Mouse (Mus musculus) megakaryocyte progenitor cell, adult 5-6 weeks (primary cell): ENCODE data around the gene Ing2. TPM values are rescaled to one million over a fixed set of nuclear protein-coding genes. Genes with fewer than 3 reads are reported as not detected.

Experiments
- ATAC-seq: replicated peaks from 2 replicates; pipeline ENCODE4 v1.8.0; 2016; ENCODE audit warnings: mild to moderate bottlenecking, moderate TSS enrichment, inconsistent platforms; ENCODE audit not compliant: poor library complexity
- total RNA-seq, 2 experiments: library from RNA; stranded (forward) in 1 of 2; stranded (reverse) in 1 of 2; fragments of 157-497, 149-512 nt in 1 of 2; fragments of 200-1000 nt in 1 of 2; gene quantifications; 2 replicates each; pipeline versions ENCODE4 v1.2.3 to v1.2.4; 2015 to 2017

The Ing2 gene
- total RNA-seq (2015) (63.3 and 69.1 TPM in 2 replicates), total RNA-seq (2017) (37.1 and 53.2 TPM in 2 replicates)

- peak; percentile 70 for ATAC-seq
Observed at GRCm38 (mm10) chr8:47674777-47675710, at the start of gene Ing2. Gene Ing2 (minus strand): TSS chr8:47675556.

- no peak for ATAC-seq
Observed at GRCm38 (mm10) chr8:47721609-47722008, 46.3 kb upstream of the Ing2 start.

GRCm38 (mm10) chr8:47718641-47719040 lies 43.3 kb upstream of the Ing2 start:
- no peak for ATAC-seq

GRCm38 (mm10) chr8:47713761-47714745 lies 38.7 kb upstream of the Ing2 start, which contains the start of gene Cdkn2aip:
Gene Cdkn2aip (minus strand): TSS chr8:47713932.
- peak; percentile 76 for ATAC-seq

- ATAC-seq = peak; percentile 35
Observed at GRCm38 (mm10) chr8:47713171-47713663, 37.9 kb upstream of the Ing2 start.

GRCm38 (mm10) chr8:47708106-47708505 lies 32.8 kb upstream of the Ing2 start:
- no peak for ATAC-seq

- ATAC-seq = no peak
Observed at GRCm38 (mm10) chr8:47706746-47707145, 31.4 kb upstream of the Ing2 start.

- no peak for ATAC-seq
Observed at GRCm38 (mm10) chr8:47702333-47702732, 27.0 kb upstream of the Ing2 start.

GRCm38 (mm10) chr8:47697696-47698095 lies 22.3 kb upstream of the Ing2 start:
- no peak for ATAC-seq

GRCm38 (mm10) chr8:47695431-47696105 lies 20.2 kb upstream of the Ing2 start:
- no peak for ATAC-seq

GRCm38 (mm10) chr8:47693119-47693518 lies 17.8 kb upstream of the Ing2 start:
- peak; percentile 56 for ATAC-seq

- ATAC-seq = no peak
Observed at GRCm38 (mm10) chr8:47691831-47692230, 16.5 kb upstream of the Ing2 start.

GRCm38 (mm10) chr8:47691303-47691702 lies 15.9 kb upstream of the Ing2 start:
- no peak for ATAC-seq

- ATAC-seq = peak; percentile 62
Observed at GRCm38 (mm10) chr8:47690674-47691078, 15.3 kb upstream of the Ing2 start.

- ATAC-seq = peak; percentile 79
Observed at GRCm38 (mm10) chr8:47689704-47690326, 14.5 kb upstream of the Ing2 start.

- peak; percentile 27; the same call in 1 of the 2 replicates for ATAC-seq
Observed at GRCm38 (mm10) chr8:47684441-47684840, 9.1 kb upstream of the Ing2 start.

GRCm38 (mm10) chr8:47683994-47684393 lies 8.6 kb upstream of the Ing2 start:
- no peak for ATAC-seq

GRCm38 (mm10) chr8:47680306-47680705 lies 5.0 kb upstream of the Ing2 start:
- ATAC-seq = peak; percentile 36

GRCm38 (mm10) chr8:47679603-47680002 lies 4.2 kb upstream of the Ing2 start:
- ATAC-seq = no peak

- ATAC-seq = no peak
Observed at GRCm38 (mm10) chr8:47676631-47677030, 1.3 kb upstream of the Ing2 start.
